ENCODE assay signal across 8 mouse cellular contexts in the genomic region with DNA sequence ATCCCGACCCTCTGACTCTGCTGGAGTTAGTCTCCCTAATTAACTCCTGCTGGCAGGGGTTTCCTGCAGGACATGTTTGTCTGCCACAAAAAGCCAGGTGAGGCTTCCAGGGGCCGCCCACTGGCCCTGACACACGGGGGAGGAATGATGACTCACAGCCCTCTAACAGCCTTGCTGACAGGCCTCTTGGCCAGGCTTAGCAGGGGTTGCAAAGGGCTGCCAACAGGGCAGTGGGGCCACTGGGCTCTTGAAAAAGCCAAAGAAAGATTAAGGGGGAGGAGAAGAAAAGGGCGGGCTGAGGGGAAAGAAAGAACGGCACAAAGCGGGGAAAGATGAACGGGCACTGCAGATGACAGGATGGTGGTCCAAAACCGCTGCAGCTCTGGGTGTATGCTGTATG. TPM values are rescaled to one million over a fixed set of nuclear protein-coding genes. Genes with fewer than 3 reads are reported as not detected.
DNase-seq lines count a peak whose midpoint lies in the region; ATAC-seq and TF ChIP-seq lines count a peak whose summit lies in the region.

No protein-coding gene starts in this region.

- WGBS in embryonic facial prominence, embryonic 15.5 days, result 1% methylated on average over 8 of the region's 8 CpGs
- WGBS in heart, embryonic 14.5 days, result 2% methylated on average over 8 of the region's 8 CpGs
- WGBS in kidney, embryonic 16.5 days, result 7% methylated on average over 8 of the region's 8 CpGs
- 7% methylated on average over 8 of the region's 8 CpGs for WGBS in lung, adult 2 months

- DNase-seq in adrenal gland, postnatal 14 days, result peak; percentile 87
- DNase-seq in lung, adult 2 months, result peak; percentile 62
- DNase-seq in ovary, postnatal 10 days (ENCODE audit: low spot score), result peak; percentile 31

- H3K4me3 ChIP-seq in C2C12 (ENCODE audit: insufficient read depth, poor library complexity, severe bottlenecking), result no peak overlapping the region
- peak overlapping the region; percentile 75 for H3K4me3 ChIP-seq in embryonic facial prominence, embryonic 15.5 days (replicated peaks)
- peak overlapping the region; percentile 18 to 77 for H3K4me3 ChIP-seq in heart, embryonic 14.5 days (ENCODE audit: control insufficient read depth in 1 of 2, insufficient read depth in 1 of 2, low read depth in 1 of 2, low read length in 2 of 2)
- peak overlapping the region; percentile 76 for H3K4me3 ChIP-seq in kidney, embryonic 16.5 days (ENCODE audit: low read length)
- no peak overlapping the region for H3K4me3 ChIP-seq in lung, adult 2 months (replicated peaks; ENCODE audit: extremely low read depth, low read depth, low read length)

- no peak for TF ChIP-seq POLR2A in lung, adult 2 months (IDR thresholded peaks at IDR 0.05; ENCODE audit: borderline replicate concordance, extremely low read depth, low read depth, low read length)

- H3K79me3 ChIP-seq in C2C12 (ENCODE audit: low read depth), result no peaks in the 10 kb centered on the region

- H3K79me2 ChIP-seq in C2C12 (ENCODE audit: control insufficient read depth, insufficient read depth), result no peaks in the 10 kb centered on the region

- no peak overlapping the region for H3K27ac ChIP-seq in embryonic facial prominence, embryonic 15.5 days (replicated peaks)
- H3K27ac ChIP-seq in heart, embryonic 14.5 days (replicated peaks in 1 of 2; ENCODE audit: control insufficient read depth in 1 of 2, insufficient read depth in 1 of 2, low read depth in 2 of 2, low read length in 2 of 2), result peak overlapping the region; percentile 54 to 81
- no peak overlapping the region for H3K27ac ChIP-seq in kidney, embryonic 16.5 days (ENCODE audit: low read length)

- H3ac ChIP-seq in C2C12 (ENCODE audit: control insufficient read depth, insufficient read length, low read depth), result no peak overlapping the region

- no peak for TF ChIP-seq CTCF in C2C12 (IDR thresholded peaks at IDR 0.05; ENCODE audit: control insufficient read depth, insufficient read depth, insufficient read length)
- no peak for TF ChIP-seq CTCF in lung, adult 2 months (IDR thresholded peaks at IDR 0.05; ENCODE audit: insufficient read depth, low read length)

- 0 out of 2 replicates have a peak, but pooled peaks have one; percentile 8 for ATAC-seq in embryonic facial prominence, embryonic 15.5 days (ENCODE audit: insufficient number of reproducible peaks, low FRiP score, low TSS enrichment, low read depth)
- ATAC-seq in heart, embryonic 14.5 days (ENCODE audit: insufficient number of reproducible peaks, insufficient read depth, low FRiP score, low read depth), result peak; percentile 63
- ATAC-seq in kidney, embryonic 16.5 days (ENCODE audit: low FRiP score, low TSS enrichment), result no peak
- ATAC-seq in activated CD4-positive, CD25-positive, alpha-beta regulatory T cell, adult 4 months, result no peak

- H3K36me3 ChIP-seq in C2C12 (ENCODE audit: control insufficient read depth, insufficient read depth), result no peaks in the 10 kb centered on the region
- H3K36me3 ChIP-seq in embryonic facial prominence, embryonic 15.5 days, result no peaks in the 10 kb centered on the region
- no peaks in the 10 kb centered on the region for H3K36me3 ChIP-seq in heart, embryonic 14.5 days (ENCODE audit: control insufficient read depth, insufficient read depth, low read length)
- no peaks in the 10 kb centered on the region for H3K36me3 ChIP-seq in kidney, embryonic 16.5 days (ENCODE audit: insufficient read depth, low read length)

- peak overlapping the region; percentile 89 for H3K4me2 ChIP-seq in embryonic facial prominence, embryonic 15.5 days (replicated peaks)
- H3K4me2 ChIP-seq in heart, embryonic 14.5 days (ENCODE audit: low read length), result peak overlapping the region; percentile 89
- peak overlapping the region; percentile 77 for H3K4me2 ChIP-seq in kidney, embryonic 16.5 days (replicated peaks; ENCODE audit: low read depth, low read length)

- peaks cover 11% of the 10 kb centered on the region for H3K4me1 ChIP-seq in embryonic facial prominence, embryonic 15.5 days
- H3K4me1 ChIP-seq in heart, embryonic 14.5 days (ENCODE audit: control insufficient read depth in 2 of 2, insufficient read depth in 2 of 2, low read length in 2 of 2), result peaks cover 14 to 26% of the 10 kb centered on the region in 2 experiments
- no peaks in the 10 kb centered on the region for H3K4me1 ChIP-seq in kidney, embryonic 16.5 days (ENCODE audit: insufficient read depth, low read length)
- 0 out of 2 replicates have a peak, but pooled peaks cover 2% of the 10 kb centered on the region for H3K4me1 ChIP-seq in lung, adult 2 months (ENCODE audit: control insufficient read depth, insufficient read depth, low read length)

- H3K27me3 ChIP-seq in C2C12 (ENCODE audit: control insufficient read depth, insufficient read depth, insufficient read length), result no peaks in the 10 kb centered on the region
- peaks cover 26% of the 10 kb centered on the region for H3K27me3 ChIP-seq in embryonic facial prominence, embryonic 15.5 days
- H3K27me3 ChIP-seq in heart, embryonic 14.5 days (ENCODE audit: control insufficient read depth, insufficient read depth, low read length), result peaks cover 12% of the 10 kb centered on the region; the same call in 1 of the 2 replicates
- H3K27me3 ChIP-seq in kidney, embryonic 16.5 days (ENCODE audit: insufficient read depth, low read length), result no peaks in the 10 kb centered on the region; the same call in 1 of the 2 replicates

- no peak overlapping the region for H3K9ac ChIP-seq in embryonic facial prominence, embryonic 15.5 days
- peak overlapping the region; percentile 91 for H3K9ac ChIP-seq in heart, embryonic 14.5 days (ENCODE audit: low read length)
- H3K9ac ChIP-seq in kidney, embryonic 16.5 days (replicated peaks; ENCODE audit: low read length), result no peak overlapping the region

- H3K9me3 ChIP-seq in embryonic facial prominence, embryonic 15.5 days (replicated peaks), result no peaks in the 10 kb centered on the region
- no peaks in the 10 kb centered on the region for H3K9me3 ChIP-seq in heart, embryonic 14.5 days (ENCODE audit: control insufficient read depth, low read length)
- H3K9me3 ChIP-seq in kidney, embryonic 16.5 days (ENCODE audit: low read length), result no peaks in the 10 kb centered on the region

TF ChIP-seq in C2C12, 6 proteins besides CTCF, POLR2A, EP300 and RAD21:
- TF ChIP-seq FOSL1 (IDR thresholded peaks at IDR 0.05; ENCODE audit: insufficient read depth, low read length, poor library complexity, severe bottlenecking) (peak; percentile 89), MYOD1 (IDR thresholded peaks at IDR 0.05; ENCODE audit: control insufficient read depth, insufficient read length, low read depth) (peak; percentile 75), MYOG (IDR thresholded peaks at IDR 0.05; ENCODE audit: control insufficient read depth, extremely low read depth, insufficient read length) (no peak), MAX (IDR thresholded peaks at IDR 0.05) (peak; percentile 37)

RNA-seq across cellular contexts. Expression of gene Foxe1, which starts 39.3 kb away (rescaled TPM):
- not detected for polyA plus RNA-seq in C2C12 (2012; fragmentation: generic; extraction: Trizol)
- not detected in 2 replicates for total RNA-seq in adrenal gland, postnatal 14 days (2021)
- polyA plus RNA-seq in embryonic facial prominence, embryonic 15.5 days (2015; fragmentation: Nextera tagmentation; extraction: Ambion mirVana), result 1.9 and 2.1 TPM in 2 replicates
- polyA plus RNA-seq in heart, embryonic 14.5 days (2014; fragmentation: Nextera tagmentation; extraction: Ambion mirVana), result not detected in 2 replicates
- not detected in 2 replicates for polyA plus RNA-seq in kidney, embryonic 16.5 days (2015; fragmentation: Nextera tagmentation; extraction: Ambion mirVana)
- 1.6 TPM in 1 of 2 replicates, not detected in the other for polyA plus RNA-seq in lung, adult 2 months (2012; rRNA removed)
- polyA plus RNA-seq in activated CD4-positive, CD25-positive, alpha-beta regulatory T cell, adult 4 months (2017; shearing (Covaris generic)), result not detected

Comparison
In these comparisons a context has a peak if more than half of its experiments do, and no peak if none do; other contexts are left out.
1. H3K4me3 ChIP-seq: peak in embryonic facial prominence, embryonic 15.5 days (single experiment), heart, embryonic 14.5 days (2 of 2) and kidney, embryonic 16.5 days (single experiment); none in C2C12 (single experiment) and lung, adult 2 months (single experiment).
2. DNase-seq: peak in every context shown above with its lines; median percentile 87 in adrenal gland, postnatal 14 days; 62 in lung, adult 2 months; 31 in ovary, postnatal 10 days.
3. ATAC-seq: peak in embryonic facial prominence, embryonic 15.5 days (single experiment) and heart, embryonic 14.5 days (single experiment); none in kidney, embryonic 16.5 days (single experiment) and activated CD4-positive, CD25-positive, alpha-beta regulatory T cell, adult 4 months (single experiment).
4. H3K27ac ChIP-seq: peak in heart, embryonic 14.5 days (2 of 2); none in embryonic facial prominence, embryonic 15.5 days (single experiment) and kidney, embryonic 16.5 days (single experiment).
5. Peak in every context shown above with its lines, with median percentiles within 50 percentile points of each other: H3K4me2 ChIP-seq.